Mouse (Mus musculus) WW6 (cell line): ENCODE data around the gene Prr36.
A peak's percentile ranks its signal among the peaks of the same experiment; 100 is the strongest.

ENCODE experiments used
- DNase-seq: peaks from one replicate; pipeline ENCODE4 v3.0.0-alpha.2; 2013; ENCODE audit warnings: low read depth, low spot score

Gene Prr36

DNA sequence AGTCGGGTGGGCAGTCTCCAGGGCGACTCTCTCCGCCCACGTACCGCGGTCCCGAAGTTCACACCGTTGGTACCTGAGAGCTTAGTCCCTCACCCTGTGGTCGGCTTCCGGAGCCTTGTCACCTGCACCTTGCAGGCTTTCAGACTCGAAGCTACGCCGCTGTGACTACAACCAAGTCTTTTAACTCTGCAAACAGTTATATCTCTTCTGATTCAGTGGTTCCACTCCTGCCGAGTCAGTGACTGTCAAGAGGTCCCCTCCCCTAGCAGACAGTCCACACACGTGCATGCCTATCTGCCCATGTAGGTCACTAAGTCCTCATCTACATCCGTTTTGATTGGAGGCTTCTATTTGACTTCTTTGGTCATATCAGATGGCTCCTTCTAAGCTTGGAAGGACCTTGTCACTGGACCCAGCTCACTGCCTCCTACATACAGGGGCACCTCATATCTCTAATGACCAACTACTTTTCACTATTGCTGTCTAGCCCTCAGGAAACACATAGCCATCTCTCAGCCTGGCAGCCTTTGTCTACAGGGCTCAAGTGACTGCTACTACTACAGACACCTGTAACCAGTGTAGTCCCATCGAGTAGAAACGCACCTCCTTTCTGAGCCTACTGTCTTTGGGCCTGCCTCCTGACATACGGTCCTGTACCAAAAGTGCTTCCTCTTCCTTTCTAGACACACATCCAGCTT lies 22.1 kb upstream of the Prr36 start:
- no peak for DNase-seq

GRCm38 (mm10) chr8:4238434-4239192 lies 21.4 kb upstream of the Prr36 start, which contains the start of the genes Map2k7 and Gm49320:
TSS of gene Map2k7 (plus strand) at chr8:4238740.
TSS of gene Gm49320 (plus strand) at chr8:4238865.
- peak; percentile 100 for DNase-seq

- no peak for DNase-seq
Measured at GRCm38 (mm10) chr8:4237814-4238433, 20.7 kb upstream of the Prr36 start.

DNA sequence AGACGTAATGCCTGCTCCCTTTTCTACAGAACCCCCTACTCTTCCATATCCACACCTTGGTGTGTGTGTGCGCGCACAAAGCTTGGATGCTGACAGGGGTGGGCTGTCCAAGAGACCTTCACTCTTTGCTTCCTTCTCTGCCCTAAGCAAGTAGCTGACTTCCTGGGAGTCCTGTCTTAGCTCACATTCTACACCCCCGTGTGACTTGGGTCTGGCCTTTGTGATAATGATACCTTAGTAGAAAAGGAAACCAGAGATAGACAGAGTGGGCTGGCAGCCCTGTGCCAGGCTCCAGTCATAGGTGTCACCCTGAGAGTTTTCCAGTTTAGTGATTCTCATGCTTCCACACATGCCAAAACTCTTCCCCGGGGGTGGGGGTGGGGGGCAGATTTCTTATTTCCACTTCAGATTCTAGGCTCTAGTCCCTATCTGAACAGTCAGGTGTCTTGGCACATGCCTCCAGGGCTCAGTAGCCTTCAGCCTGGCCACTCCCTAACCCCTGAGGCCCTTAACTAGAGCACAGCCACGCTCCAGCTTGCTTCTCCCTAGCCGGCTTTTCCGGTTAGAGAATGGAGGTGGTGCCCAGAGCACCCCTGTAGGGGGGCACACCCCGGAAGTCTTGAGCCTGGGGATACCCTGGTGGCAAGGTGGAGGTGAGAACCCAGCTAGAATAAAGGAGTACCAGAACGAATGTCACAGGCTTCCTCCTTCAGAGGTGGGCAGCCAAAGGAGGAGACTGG lies 13.5 kb upstream of the Prr36 start:
- no peak for DNase-seq

DNA sequence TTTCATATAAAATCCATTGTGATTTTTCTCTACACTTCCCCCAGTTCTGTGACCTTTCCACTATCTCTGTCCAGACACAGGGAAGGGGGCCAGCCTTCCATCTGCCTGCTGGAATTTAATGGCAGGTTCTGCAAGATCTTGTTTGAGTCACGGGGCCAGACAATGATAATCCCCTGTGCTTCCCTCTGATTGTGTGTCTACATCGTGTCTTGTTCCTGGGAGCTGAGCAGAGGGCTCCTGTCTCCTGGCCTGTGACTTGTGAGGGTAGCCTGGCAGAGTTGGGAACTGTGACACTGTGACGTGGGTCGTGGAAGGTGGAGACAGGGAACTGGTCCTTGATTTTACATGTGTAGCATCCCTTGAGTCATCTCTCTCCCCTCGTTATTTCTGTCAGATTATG lies 12.5 kb upstream of the Prr36 start:
- no peak for DNase-seq

DNA sequence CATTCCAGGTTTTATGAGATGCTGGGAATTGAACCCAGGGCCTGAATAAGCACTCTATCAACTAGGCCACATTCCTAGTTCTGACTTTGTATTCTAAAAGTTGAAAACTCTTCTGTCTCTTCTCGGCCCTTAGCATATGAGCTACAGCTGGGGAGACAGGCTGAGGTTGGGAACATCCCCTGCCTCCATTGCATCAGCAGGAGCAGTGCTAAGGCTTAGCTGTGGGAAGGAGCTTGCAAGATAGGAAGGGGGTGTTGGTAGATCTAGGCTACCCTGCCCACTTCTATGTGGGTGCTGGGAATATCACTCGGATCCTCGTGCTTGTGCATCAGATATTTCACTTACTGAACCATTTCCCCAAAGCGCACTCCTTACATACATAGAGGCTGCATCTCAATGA lies 10.7 kb upstream of the Prr36 start:
- DNase-seq: no peak

GRCm38 (mm10) chr8:4226739-4227347 lies 9.6 kb upstream of the Prr36 start, which contains the start of gene Lrrc8e:
TSS of gene Lrrc8e (plus strand) at chr8:4226827.
- no peak for DNase-seq

DNA sequence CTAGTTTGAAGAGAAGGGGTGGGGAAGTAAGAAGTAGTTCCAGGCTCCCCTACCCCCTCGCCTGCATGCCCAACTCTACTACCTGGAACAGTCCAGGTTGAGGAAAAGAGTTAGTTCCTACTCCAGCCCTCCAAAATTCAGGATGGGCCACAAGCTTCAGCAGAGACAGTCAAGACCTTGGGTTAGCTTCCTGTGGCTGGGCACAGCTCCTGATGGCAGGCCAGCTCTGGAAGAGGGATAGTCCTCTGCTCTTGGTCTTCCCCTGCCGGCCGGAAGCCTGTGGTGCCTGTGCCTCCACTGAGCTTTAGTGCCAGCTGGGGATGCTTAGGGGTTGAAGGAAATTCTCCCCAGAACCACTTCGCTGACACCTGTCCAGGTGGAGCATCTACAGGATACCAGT lies 9.1 kb upstream of the Prr36 start:
- DNase-seq: no peak

DNA sequence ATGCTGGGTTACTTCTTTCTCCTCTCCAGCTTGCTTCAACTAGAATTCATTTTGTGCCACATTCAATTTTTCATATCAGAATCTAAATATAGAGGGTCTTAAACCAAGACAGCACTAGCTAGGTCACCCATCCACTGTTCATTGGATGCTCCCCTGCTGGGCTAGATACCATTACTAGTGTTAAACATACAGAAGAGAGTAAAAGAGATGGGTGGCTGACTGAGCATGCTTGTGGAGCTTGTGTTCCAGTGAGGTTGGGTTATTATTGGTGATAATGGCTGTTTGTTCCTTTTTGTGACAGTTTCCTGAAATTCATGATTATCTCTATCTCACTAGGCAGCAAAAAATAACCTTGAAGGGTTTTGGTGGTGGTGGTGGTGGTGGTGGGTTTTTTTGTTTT lies 4.8 kb upstream of the Prr36 start:
- no peak for DNase-seq

GRCm38 (mm10) chr8:4219617-4220016 lies 2.4 kb upstream of the Prr36 start:
- no peak for DNase-seq

DNA sequence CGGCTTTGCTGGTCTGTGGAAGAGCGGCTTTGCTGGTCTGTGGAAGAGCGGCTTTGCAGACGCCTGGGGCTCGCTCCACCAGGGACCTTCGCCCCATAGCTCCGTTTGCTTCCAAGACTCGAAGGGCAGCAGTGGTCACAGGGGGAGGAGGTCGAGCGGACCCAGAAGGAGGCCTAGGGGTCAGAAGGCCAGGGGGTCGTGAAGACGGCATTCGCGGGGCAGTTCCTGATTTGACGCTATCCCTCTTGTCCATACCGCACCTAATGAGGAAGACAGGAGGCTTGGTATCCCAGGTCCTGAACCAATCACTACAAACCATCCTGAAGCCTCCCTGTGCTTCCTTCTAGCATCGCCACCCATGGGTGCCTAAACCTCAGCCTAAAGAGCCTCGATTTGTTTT lies 963 bp downstream of the Prr36 start:
- DNase-seq: no peak

- DNase-seq: no peak
Measured at GRCm38 (mm10) chr8:4214006-4214980, 3.0 kb downstream of the Prr36 start.

DNA sequence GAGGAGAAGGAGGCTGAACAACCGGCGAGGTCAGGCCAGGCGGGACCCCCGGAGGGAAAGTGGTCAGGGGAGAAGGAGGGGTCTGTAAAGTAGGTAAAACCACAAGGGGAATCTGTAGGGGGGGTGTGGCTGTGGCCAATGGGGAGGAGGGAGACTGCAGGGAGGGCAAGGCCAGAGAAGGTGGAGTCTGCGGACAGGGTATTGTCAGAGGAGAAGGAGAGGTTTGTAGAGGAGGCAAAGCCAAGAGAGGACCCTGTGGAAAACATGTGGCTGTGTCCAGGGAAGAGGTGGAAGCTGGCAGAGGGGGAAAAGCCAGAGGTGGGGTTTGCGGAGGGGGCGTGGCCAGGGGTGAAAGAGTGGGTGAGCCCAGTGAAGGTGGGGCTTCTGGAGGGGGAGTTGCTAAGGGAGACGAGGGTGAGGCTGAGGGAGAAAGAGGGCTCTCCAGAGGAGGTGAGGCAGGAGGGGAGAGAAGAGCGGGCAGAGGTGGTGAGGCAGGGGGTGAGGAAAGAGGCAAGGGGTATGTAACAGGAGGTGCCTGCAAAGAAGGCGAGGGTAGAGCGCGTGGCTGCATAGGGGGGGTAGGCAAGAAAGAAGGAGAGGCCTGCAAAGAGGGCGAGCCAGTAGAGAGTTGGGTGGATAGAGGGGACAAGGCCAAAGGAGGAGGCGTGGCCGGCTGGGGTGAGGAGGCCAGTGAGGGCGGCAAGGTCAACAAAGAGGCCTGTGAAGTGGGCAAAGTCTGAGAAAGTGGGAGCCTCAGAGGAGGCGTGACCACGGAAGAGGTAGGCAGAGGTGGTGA lies 3.9 kb downstream of the Prr36 start:
- no peak for DNase-seq

GRCm38 (mm10) chr8:4212809-4213209 lies 4.5 kb downstream of the Prr36 start:
- no peak for DNase-seq

DNA sequence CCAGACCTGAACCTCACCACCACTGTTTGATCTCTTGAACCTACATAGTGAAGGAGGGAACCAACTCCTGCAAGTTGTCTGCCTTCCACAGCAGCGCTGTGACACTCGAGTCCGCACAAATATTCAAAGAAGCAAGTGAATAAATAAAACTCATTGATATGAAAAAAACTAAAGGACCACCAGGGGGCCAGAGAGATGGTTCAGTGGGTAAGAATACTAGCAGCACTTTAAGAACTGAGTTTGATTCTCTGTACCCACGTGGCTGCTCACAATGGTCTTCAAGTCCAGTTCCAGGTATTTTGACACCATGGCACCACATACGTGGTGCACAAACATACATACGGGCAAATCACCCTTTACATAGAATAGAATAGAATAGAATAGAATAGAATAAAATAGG lies 6.2 kb downstream of the Prr36 start:
- DNase-seq: no peak

- DNase-seq: no peak
Measured at GRCm38 (mm10) chr8:4207016-4207350, 10.3 kb downstream of the Prr36 start.

GRCm38 (mm10) chr8:4206182-4207015 lies 10.9 kb downstream of the Prr36 start:
- no peak for DNase-seq

DNA sequence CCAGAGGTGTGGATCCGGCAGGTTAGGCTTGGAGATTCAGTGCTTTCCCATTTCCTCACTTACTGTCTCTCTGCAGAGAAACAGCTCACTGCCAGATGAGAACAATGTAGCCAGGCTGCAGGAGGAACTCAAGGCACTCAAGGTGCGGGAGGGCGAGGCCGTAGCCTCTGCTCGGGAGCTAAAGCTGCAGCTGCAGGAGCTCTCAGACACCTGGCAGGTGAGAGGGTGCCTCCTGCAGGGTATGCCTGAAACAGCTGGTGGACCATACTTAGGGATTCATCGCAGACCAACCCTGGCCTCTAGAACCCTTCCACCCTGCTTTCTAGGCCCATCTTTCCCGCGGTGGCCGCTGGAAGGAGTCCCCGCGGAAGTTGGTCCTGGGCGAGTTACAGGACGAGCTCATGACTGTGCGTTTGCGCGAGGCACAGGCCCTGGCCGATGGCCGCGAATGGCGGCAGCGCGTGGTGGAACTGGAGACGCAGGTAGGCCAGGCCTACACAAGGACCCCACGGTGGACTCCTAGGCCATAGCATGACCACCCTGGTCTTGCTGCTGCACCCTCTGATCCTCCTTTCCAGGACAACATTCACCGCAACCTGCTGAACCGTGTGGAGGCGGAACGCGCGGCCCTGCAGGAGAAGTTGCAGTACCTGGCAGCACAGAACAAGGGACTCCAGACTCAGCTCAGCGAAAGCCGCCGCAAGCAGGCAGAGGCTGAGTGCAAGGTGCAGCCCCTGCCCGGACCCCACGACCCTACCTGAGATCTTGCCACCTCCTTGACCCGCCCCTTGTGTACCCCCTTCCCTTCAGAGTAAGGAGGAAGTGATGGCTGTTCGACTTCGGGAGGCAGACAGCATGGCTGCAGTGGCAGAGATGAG lies 11.8 kb downstream of the Prr36 start:
- no peak for DNase-seq
